Mouse (Mus musculus) frontal cortex, postnatal 36 days (tissue): ENCODE measurements at regions not wholly inside any gene's neighbourhood (a gene's known extent, or its start where the extent isn't known, plus 50 kb on each side); places are given as distances from the start of the nearest gene placed in this dataset.
A peak's percentile ranks its signal among the peaks of the same experiment; 100 is the strongest.

Experiments
- DNase-seq, 2 experiments: peaks; one replicate each; pipeline ENCODE4 v3.0.0; 2022; ENCODE audit warnings: low spot score in 2 of 2

GRCm38 (mm10) chr1:32092221-32092620 is 80.3 kb upstream of the Khdrbs2 start:
- no peak for DNase-seq

- DNase-seq, result peak in 1 of 2 experiments; percentile 3
These were observed 79.4 kb upstream of the Khdrbs2 start for GRCm38 (mm10) chr1:32092994-32093665.

GRCm38 (mm10) chr1:32104064-32104463 is 68.5 kb upstream of the Khdrbs2 start:
- DNase-seq, result no peak
